Mouse (Mus musculus) MEL (cell line): ENCODE measurements at regions not wholly inside any gene's neighbourhood (a gene's known extent, or its start where the extent isn't known, plus 50 kb on each side); places are given as distances from the start of the nearest gene placed in this dataset.

ENCODE experiments used
- DNase-seq: peaks from one replicate; pipeline ENCODE4 v3.0.0; 2011; ENCODE audit warnings: low read depth, low spot score
- H3K27ac ChIP-seq: 2 replicates; pipeline ENCODE4 v1.5.1; 2012; ENCODE audit warnings: low read depth, mild to moderate bottlenecking, control low read depth, low read length, moderate library complexity; ENCODE audit not compliant: control insufficient read depth
- H3K27me3 ChIP-seq, 2 experiments: fragments of 150-350 bp in 1 of 2; sonication (generic) in 1 of 2; 2 replicates each; pipeline ENCODE4 v1.6.1; 2012; ENCODE audit warnings: low read length in 2 of 2, mild to moderate bottlenecking in 2 of 2, improper control_type of control experiment in 1 of 2, moderate library complexity in 1 of 2; ENCODE audit not compliant: insufficient read depth in 2 of 2, control insufficient read depth in 1 of 2
- H3K36me3 ChIP-seq, 2 experiments: 2 replicates each; pipeline ENCODE4 v1.6.1; 2012 to 2014; ENCODE audit warnings: low read length in 2 of 2, improper control_type of control experiment in 1 of 2, inconsistent platforms in 1 of 2, mild to moderate bottlenecking in 1 of 2; ENCODE audit not compliant: insufficient read depth in 2 of 2, control insufficient read depth in 1 of 2
- H3K4me1 ChIP-seq, 2 experiments: fragments of 150-350 bp in 1 of 2; sonication (generic) in 1 of 2; 2 replicates each; pipeline ENCODE4 v1.6.1; 2012; ENCODE audit warnings: low read length in 2 of 2, improper control_type of control experiment in 1 of 2, mild to moderate bottlenecking in 1 of 2; ENCODE audit not compliant: insufficient read depth in 2 of 2, control insufficient read depth in 1 of 2
- H3K4me3 ChIP-seq, 2 experiments: fragments of 150-350 bp in 1 of 2; sonication (generic) in 1 of 2; 2 replicates each; pipeline ENCODE4 v1.5.1; 2012; ENCODE audit warnings: low read depth in 2 of 2, low read length in 2 of 2, mild to moderate bottlenecking in 2 of 2, moderate library complexity in 2 of 2, control low read depth in 1 of 2, improper control_type of control experiment in 1 of 2; ENCODE audit not compliant: control insufficient read depth in 1 of 2, insufficient read depth in 1 of 2
- H3K79me2 ChIP-seq: 2 replicates; pipeline ENCODE4 v1.6.1; 2012; ENCODE audit warnings: mild to moderate bottlenecking, low read length, moderate library complexity; ENCODE audit not compliant: control insufficient read depth, poor library complexity, insufficient read depth
- H3K9ac ChIP-seq: 2 replicates; pipeline ENCODE4 v1.6.1; 2012; ENCODE audit warnings: low read depth, mild to moderate bottlenecking, control low read depth, low read length, moderate library complexity; ENCODE audit not compliant: control insufficient read depth, poor library complexity, severe bottlenecking
- H3K9me3 ChIP-seq: fragments of 150-350 bp; sonication (generic); replicated peaks from 2 replicates; pipeline ENCODE4 v1.6.1; 2012; ENCODE audit warnings: mild to moderate bottlenecking, low read length, improper control_type of control experiment, moderate library complexity; ENCODE audit not compliant: insufficient read depth
- BHLHE40 ChIP-seq: IDR thresholded peaks from 2 replicates; pipeline ENCODE4 v1.6.1; 2012; ENCODE audit warnings: low read depth, mild to moderate bottlenecking, inconsistent platforms, low read length, improper control_type of control experiment, borderline replicate concordance
- CTCF ChIP-seq, 3 experiments: IDR thresholded peaks in 2 of 3; conservative IDR thresholded peaks in 1 of 3; 2 replicates each; pipeline ENCODE4 v1.5.1; 2011 to 2012; ENCODE audit warnings: low read length in 3 of 3, low read depth in 2 of 3, mild to moderate bottlenecking in 2 of 3, improper control_type of control experiment in 1 of 3, inconsistent platforms in 1 of 3, mixed read lengths in 1 of 3, moderate library complexity in 1 of 3; ENCODE audit not compliant: control insufficient read depth in 1 of 3, insufficient read depth in 1 of 3, poor library complexity in 1 of 3, severe bottlenecking in 1 of 3
- HCFC1 ChIP-seq: IDR thresholded peaks from 2 replicates; pipeline ENCODE4 v1.6.1; 2012; ENCODE audit warnings: low read depth, mild to moderate bottlenecking, inconsistent platforms, low read length, improper control_type of control experiment, moderate library complexity
- MXI1 ChIP-seq: IDR thresholded peaks from 2 replicates; pipeline ENCODE4 v1.6.1; 2011; ENCODE audit warnings: mild to moderate bottlenecking, low read depth, low read length, improper control_type of control experiment
- NELFE ChIP-seq: IDR thresholded peaks from 2 replicates; pipeline ENCODE4 v1.6.1; 2011; ENCODE audit warnings: low read depth, low read length, improper control_type of control experiment
- POLR2A ChIP-seq, 2 experiments: IDR thresholded peaks; 2 replicates each; pipeline ENCODE4 v1.6.1; 2011 to 2012; ENCODE audit warnings: low read length in 2 of 2, mild to moderate bottlenecking in 2 of 2, control low read depth in 1 of 2, improper control_type of control experiment in 1 of 2, low read depth in 1 of 2, moderate library complexity in 1 of 2; ENCODE audit not compliant: control insufficient read depth in 1 of 2, insufficient read depth in 1 of 2, poor library complexity in 1 of 2
- POLR2AphosphoS2 ChIP-seq: IDR thresholded peaks from 2 replicates; pipeline ENCODE4 v1.6.1; 2011; ENCODE audit warnings: low read length, improper control_type of control experiment
- USF2 ChIP-seq, 2 experiments: IDR thresholded peaks; 2 replicates each; pipeline ENCODE4 v1.6.1; 2011 to 2012; ENCODE audit warnings: improper control_type of control experiment in 2 of 2, low read length in 2 of 2, borderline replicate concordance in 1 of 2, inconsistent platforms in 1 of 2, low read depth in 1 of 2, mild to moderate bottlenecking in 1 of 2; ENCODE audit not compliant: insufficient read depth in 1 of 2
- ZKSCAN1 ChIP-seq: IDR thresholded peaks from 2 replicates; pipeline ENCODE4 v1.6.1; 2012; ENCODE audit warnings: low read depth, mild to moderate bottlenecking, inconsistent platforms, low read length, improper control_type of control experiment, moderate library complexity

- no peak overlapping the region for H3K27ac ChIP-seq
- no peaks in the 10 kb centered on the region for H3K4me1 ChIP-seq
- DNase-seq, result no peak
- H3K9ac ChIP-seq, result no peak overlapping the region
- H3K36me3 ChIP-seq, result no peaks in the 10 kb centered on the region
- H3K4me3 ChIP-seq, result no peak overlapping the region
- no peaks in the 10 kb centered on the region for H3K9me3 ChIP-seq
- TF ChIP-seq NELFE, result no peak
- TF ChIP-seq MXI1, result no peak
- TF ChIP-seq POLR2A (IDR thresholded peaks at IDR 0.05; ENCODE audit: control insufficient read depth in 1 of 2, insufficient read depth in 1 of 2, low read depth in 1 of 2, low read length in 2 of 2, poor library complexity in 1 of 2), result no peak
- TF ChIP-seq POLR2AphosphoS2, result no peak
- H3K79me2 ChIP-seq, result no peaks in the 10 kb centered on the region
- H3K27me3 ChIP-seq, result no peaks in the 10 kb centered on the region
Measured at GRCm38 (mm10) chr6:140280817-140281475, 142.9 kb upstream of the Plekha5 start.

GRCm38 (mm10) chr6:140279736-140280370 lies 144.0 kb upstream of the Plekha5 start:
- H3K27ac ChIP-seq, result no peak overlapping the region
- no peak overlapping the region for H3K4me3 ChIP-seq
- no peak for DNase-seq
- H3K79me2 ChIP-seq, result no peaks in the 10 kb centered on the region
- H3K36me3 ChIP-seq, result no peaks in the 10 kb centered on the region
- H3K4me1 ChIP-seq, result no peaks in the 10 kb centered on the region
- TF ChIP-seq ZKSCAN1 (no peak), POLR2AphosphoS2 (no peak), CTCF (IDR thresholded peaks at IDR 0.05 in 2 of 3, conservative IDR thresholded peaks at IDR 0.05 in 1 of 3; ENCODE audit: control insufficient read depth in 1 of 3, insufficient read depth in 1 of 3, low read depth in 2 of 3, low read length in 3 of 3, poor library complexity in 1 of 3, severe bottlenecking in 1 of 3) (no peak)
- no peaks in the 10 kb centered on the region for H3K27me3 ChIP-seq
- no peaks in the 10 kb centered on the region for H3K9me3 ChIP-seq
- no peak overlapping the region for H3K9ac ChIP-seq

GRCm38 (mm10) chr6:140278750-140279149 lies 145.1 kb upstream of the Plekha5 start:
- H3K9ac ChIP-seq, result no peak overlapping the region
- no peaks in the 10 kb centered on the region for H3K9me3 ChIP-seq
- no peaks in the 10 kb centered on the region for H3K36me3 ChIP-seq
- no peaks in the 10 kb centered on the region for H3K79me2 ChIP-seq
- no peaks in the 10 kb centered on the region for H3K4me1 ChIP-seq
- no peak for TF ChIP-seq HCFC1
- no peak for TF ChIP-seq USF2 (IDR thresholded peaks at IDR 0.05; ENCODE audit: borderline replicate concordance in 1 of 2, insufficient read depth in 1 of 2, low read depth in 1 of 2, low read length in 2 of 2)
- no peak for TF ChIP-seq BHLHE40
- no peaks in the 10 kb centered on the region for H3K27me3 ChIP-seq
- no peak overlapping the region for H3K27ac ChIP-seq
- no peak for DNase-seq
- H3K4me3 ChIP-seq, result no peak overlapping the region
